8 mouse cellular contexts compared by ENCODE assay signal in the genomic region with DNA sequence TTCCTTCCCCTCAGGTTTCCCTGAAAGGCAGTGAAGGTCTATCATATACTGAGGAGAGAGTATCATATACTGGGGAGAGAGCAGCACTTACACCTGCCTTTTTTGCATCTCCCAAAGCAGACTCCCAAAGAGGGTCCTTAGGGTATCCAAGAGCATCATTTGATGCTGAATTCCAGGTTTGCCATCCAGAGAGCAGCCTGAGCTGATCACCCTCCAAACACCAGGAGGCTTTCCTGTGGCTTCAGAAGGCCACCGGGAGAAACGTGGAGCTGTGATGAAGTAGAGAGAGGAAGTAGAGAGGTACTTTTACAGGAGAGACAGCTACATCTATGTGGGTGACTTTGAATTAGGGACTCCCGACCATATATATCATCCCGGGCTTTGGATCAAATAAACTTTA. TPM values are rescaled to one million over a fixed set of nuclear protein-coding genes. Genes with fewer than 3 reads are reported as not detected.
A peak's percentile ranks its signal among the peaks of the same experiment; 100 is the strongest.
DNase-seq lines count a peak whose midpoint lies in the region; ATAC-seq lines count a peak whose summit lies in the region.

No protein-coding gene starts in this region.

- whole genome bisulfite sequencing in kidney, embryonic 15.5 days = 31% methylated on average over 4 of the region's 4 CpGs
- WGBS in embryonic facial prominence, embryonic 11.5 days = 21% methylated on average over 4 of the region's 4 CpGs
- 21% methylated on average over 4 of the region's 4 CpGs for WGBS in intestine, embryonic 14.5 days
- 9% methylated on average over 4 of the region's 4 CpGs for WGBS in midbrain, embryonic 16.5 days

- intact Hi-C loops in left cerebral cortex, postnatal 25 days (cut with DNase I) = no loop called here

- no peaks in the 10 kb centered on the region for H3K9me3 ChIP-seq in kidney, embryonic 15.5 days (replicated peaks)
- H3K9me3 ChIP-seq in embryonic facial prominence, embryonic 11.5 days (replicated peaks; ENCODE audit: control insufficient read depth, low read length) = no peaks in the 10 kb centered on the region
- no peaks in the 10 kb centered on the region for H3K9me3 ChIP-seq in intestine, embryonic 14.5 days (ENCODE audit: control insufficient read depth, low read length)
- H3K9me3 ChIP-seq in midbrain, embryonic 16.5 days (replicated peaks; ENCODE audit: control insufficient read depth, low read length, poor library complexity, severe bottlenecking) = no peaks in the 10 kb centered on the region

- peak overlapping the region; percentile 99 for H3K4me2 ChIP-seq in kidney, embryonic 15.5 days
- peak overlapping the region; percentile 95 for H3K4me2 ChIP-seq in embryonic facial prominence, embryonic 11.5 days (ENCODE audit: low read depth, low read length)
- peak overlapping the region; percentile 100 for H3K4me2 ChIP-seq in intestine, embryonic 14.5 days (ENCODE audit: low read length)
- H3K4me2 ChIP-seq in midbrain, embryonic 16.5 days (ENCODE audit: low read length) = peak overlapping the region; percentile 80

- no peak overlapping the region for H3K27ac ChIP-seq in kidney, embryonic 15.5 days
- no peak overlapping the region for H3K27ac ChIP-seq in embryonic facial prominence, embryonic 11.5 days (replicated peaks; ENCODE audit: low read depth, low read length)
- H3K27ac ChIP-seq in intestine, embryonic 14.5 days (ENCODE audit: low read depth) = no peak overlapping the region; the same call in 1 of the 2 replicates
- peak overlapping the region; percentile 96 for H3K27ac ChIP-seq in midbrain, embryonic 16.5 days (ENCODE audit: low read length)

- DNase-seq in kidney, postnatal 10 days = no peak
- no peak for DNase-seq in embryonic facial prominence, embryonic 11.5 days (ENCODE audit: low spot score)
- no peak for DNase-seq in intestine, embryonic 14.5 days (ENCODE audit: low spot score)
- no peak for DNase-seq in urinary bladder, postnatal 25 days (ENCODE audit: low spot score)
- no peak for DNase-seq in left cerebral cortex, postnatal 25 days (ENCODE audit: low spot score in 2 of 2)
- no peak for DNase-seq in adrenal gland, adult 18-20 months (ENCODE audit: low spot score in 2 of 2)

- H3K9ac ChIP-seq in kidney, embryonic 15.5 days = peak overlapping the region; percentile 63; the same call in 1 of the 2 replicates
- no peak overlapping the region; the same call in 1 of the 2 replicates for H3K9ac ChIP-seq in embryonic facial prominence, embryonic 11.5 days (replicated peaks; ENCODE audit: low read length)
- peak overlapping the region; percentile 75; the same call in 1 of the 2 replicates for H3K9ac ChIP-seq in intestine, embryonic 14.5 days (ENCODE audit: low read length)
- H3K9ac ChIP-seq in midbrain, embryonic 16.5 days (ENCODE audit: low read depth, low read length) = peak overlapping the region; percentile 95

- no peak for ATAC-seq in kidney, embryonic 15.5 days (replicated peaks; ENCODE audit: low FRiP score)
- ATAC-seq in embryonic facial prominence, embryonic 11.5 days (replicated peaks; ENCODE audit: insufficient number of reproducible peaks, low FRiP score, low TSS enrichment, low read depth) = no peak
- no peak for ATAC-seq in intestine, embryonic 14.5 days (replicated peaks; ENCODE audit: low FRiP score, low TSS enrichment, low read depth)
- no peak for ATAC-seq in midbrain, embryonic 16.5 days

- H3K27me3 ChIP-seq in kidney, embryonic 15.5 days = peaks cover 6% of the 10 kb centered on the region; the same call in 1 of the 2 replicates
- H3K27me3 ChIP-seq in embryonic facial prominence, embryonic 11.5 days (ENCODE audit: control insufficient read depth, insufficient read depth, low read length) = no peaks in the 10 kb centered on the region
- H3K27me3 ChIP-seq in intestine, embryonic 14.5 days (replicated peaks; ENCODE audit: control insufficient read depth, insufficient read depth, low read length) = 0 out of 2 replicates have a peak, but pooled peaks cover 5% of the 10 kb centered on the region
- no peaks in the 10 kb centered on the region for H3K27me3 ChIP-seq in midbrain, embryonic 16.5 days (ENCODE audit: control insufficient read depth, insufficient read depth, low read depth, low read length)

- no peaks in the 10 kb centered on the region for H3K36me3 ChIP-seq in kidney, embryonic 15.5 days
- no peaks in the 10 kb centered on the region for H3K36me3 ChIP-seq in embryonic facial prominence, embryonic 11.5 days (replicated peaks; ENCODE audit: control insufficient read depth, insufficient read depth, low read depth, low read length)
- H3K36me3 ChIP-seq in intestine, embryonic 14.5 days (ENCODE audit: control insufficient read depth, insufficient read depth, low read length) = no peaks in the 10 kb centered on the region
- H3K36me3 ChIP-seq in midbrain, embryonic 16.5 days (ENCODE audit: control insufficient read depth, insufficient read depth, low read length) = no peaks in the 10 kb centered on the region

- H3K4me1 ChIP-seq in kidney, embryonic 15.5 days = peaks cover 55% of the 10 kb centered on the region
- peaks cover 5% of the 10 kb centered on the region for H3K4me1 ChIP-seq in embryonic facial prominence, embryonic 11.5 days (ENCODE audit: control insufficient read depth, insufficient read depth, low read length)
- peaks cover 11% of the 10 kb centered on the region for H3K4me1 ChIP-seq in intestine, embryonic 14.5 days (replicated peaks; ENCODE audit: control insufficient read depth, insufficient read depth, low read length)
- peaks cover 37% of the 10 kb centered on the region for H3K4me1 ChIP-seq in midbrain, embryonic 16.5 days (ENCODE audit: control insufficient read depth, insufficient read depth, low read length)

- peak overlapping the region; percentile 66 for H3K4me3 ChIP-seq in kidney, embryonic 15.5 days (replicated peaks)
- peak overlapping the region; percentile 58 for H3K4me3 ChIP-seq in embryonic facial prominence, embryonic 11.5 days (ENCODE audit: low read depth, low read length)
- peak overlapping the region; percentile 90 for H3K4me3 ChIP-seq in intestine, embryonic 14.5 days (ENCODE audit: low read depth, low read length)
- peak overlapping the region; percentile 91 for H3K4me3 ChIP-seq in midbrain, embryonic 16.5 days (ENCODE audit: low read depth, low read length)

RNA-seq across cellular contexts. Expression of a gene that starts 3.1 kb away (rescaled TPM):
- 20.4 and 22.5 TPM in 2 replicates for polyA plus RNA-seq in kidney, embryonic 15.5 days (2015; fragmentation: Nextera tagmentation; extraction: Ambion mirVana)
- 23.9 and 25.4 TPM in 2 replicates for polyA plus RNA-seq in embryonic facial prominence, embryonic 11.5 days (2014; fragmentation: Nextera tagmentation; extraction: Ambion mirVana)
- 28.5 and 30.1 TPM in 2 replicates for polyA plus RNA-seq in intestine, embryonic 14.5 days (2014; fragmentation: Nextera tagmentation; extraction: Ambion mirVana)
- 46.5 and 47.0 TPM in 2 replicates for polyA plus RNA-seq in midbrain, embryonic 16.5 days (2015; fragmentation: Nextera tagmentation; extraction: Ambion mirVana)
- 10 to 100 TPM; 14.4 to 20.8 TPM for total RNA-seq in left cerebral cortex, postnatal 25 days (2021)
- 10 to 100 TPM; 54.5 to 54.7 TPM for total RNA-seq in adrenal gland, adult 18-20 months (2021)

RNA-seq across cellular contexts. Expression of a gene that starts 48.3 kb away (rescaled TPM):
- polyA plus RNA-seq in kidney, embryonic 15.5 days (2015; fragmentation: Nextera tagmentation; extraction: Ambion mirVana) = 56.4 and 57.0 TPM in 2 replicates
- polyA plus RNA-seq in embryonic facial prominence, embryonic 11.5 days (2014; fragmentation: Nextera tagmentation; extraction: Ambion mirVana) = 32.8 and 33.1 TPM in 2 replicates
- polyA plus RNA-seq in intestine, embryonic 14.5 days (2014; fragmentation: Nextera tagmentation; extraction: Ambion mirVana) = 36.1 and 38.6 TPM in 2 replicates
- polyA plus RNA-seq in midbrain, embryonic 16.5 days (2015; fragmentation: Nextera tagmentation; extraction: Ambion mirVana) = 59.6 and 60.2 TPM in 2 replicates
- total RNA-seq in left cerebral cortex, postnatal 25 days (2021) = 10 to 100 TPM; 85.3 to 93.5 TPM
- 100 to 1,000 TPM; 126 to 138 TPM for total RNA-seq in adrenal gland, adult 18-20 months (2021)
